Mouse (Mus musculus) forebrain, embryonic 15.5 days (tissue): ENCODE data around the gene Scgb2a2. TPM values are rescaled to one million over a fixed set of nuclear protein-coding genes. Genes with fewer than 3 reads are reported as not detected.
"Not testable (repeated sequence)": the region's sequence is repeated elsewhere in the genome, so short reads cannot be mapped to it uniquely, and the experiment has no call there.

Experiments used
- ATAC-seq: fragments of 200-750 bp; cut with Nextera tagmentation; replicated peaks from 2 replicates; pipeline ENCODE4 v1.8.0; 2017; ENCODE audit warnings: mild to moderate bottlenecking, moderate TSS enrichment, moderate library complexity
- H3K27ac ChIP-seq: fragments of 300-500 bp; sonication (generic); replicated peaks from 2 replicates; pipeline ENCODE4 v1.5.1; 2015; ENCODE audit warnings: mild to moderate bottlenecking, inconsistent platforms
- H3K27me3 ChIP-seq: fragments of 300-500 bp; sonication (generic); 2 replicates; pipeline ENCODE4 v1.6.1; 2015; ENCODE audit warnings: inconsistent platforms
- H3K36me3 ChIP-seq: fragments of 300-500 bp; sonication (generic); 2 replicates; pipeline ENCODE4 v1.6.1; 2015; ENCODE audit warnings: mild to moderate bottlenecking, inconsistent platforms
- H3K4me1 ChIP-seq: fragments of 300-500 bp; sonication (generic); 2 replicates; pipeline ENCODE4 v1.6.1; 2015; ENCODE audit warnings: inconsistent platforms
- H3K4me2 ChIP-seq: fragments of 300-500 bp; sonication (generic); replicated peaks from 2 replicates; pipeline ENCODE4 v1.6.1; 2015; ENCODE audit warnings: mild to moderate bottlenecking, inconsistent platforms
- H3K4me3 ChIP-seq: fragments of 300-500 bp; sonication (generic); 2 replicates; pipeline ENCODE4 v1.5.1; 2015; ENCODE audit warnings: mild to moderate bottlenecking, inconsistent platforms
- H3K9ac ChIP-seq: fragments of 300-500 bp; sonication (generic); replicated peaks from 2 replicates; pipeline ENCODE4 v1.6.1; 2015; ENCODE audit warnings: mild to moderate bottlenecking, inconsistent platforms
- H3K9me3 ChIP-seq: fragments of 300-500 bp; sonication (generic); 2 replicates; pipeline ENCODE4 v1.6.1; 2016; ENCODE audit warnings: inconsistent platforms
- WGBS: fragments of 180-500 bp; shearing (Covaris S2); methylation state at CpG from one replicate; pipeline ENCODE4 v1.1.7; 2015; ENCODE audit warnings: mixed read lengths; 5-methylcytosine and 5-hydroxymethylcytosine counted together
- microRNA-seq: library from miRNA; unstranded; fragments of <30 nt; microRNA quantifications from one replicate; pipeline ENCODE4, GENCODE M21; 2016
- polyA plus RNA-seq: library from polyadenylated mRNA; unstranded; fragments of >200 nt; fragmentation: Nextera tagmentation; extraction: Ambion mirVana; gene quantifications from 2 replicates; pipeline ENCODE4 v1.2.1, GENCODE M21; 2015

Scgb2a2 gene
- polyA plus RNA-seq, 1 experiment from 2014 or later, result not detected

DNA sequence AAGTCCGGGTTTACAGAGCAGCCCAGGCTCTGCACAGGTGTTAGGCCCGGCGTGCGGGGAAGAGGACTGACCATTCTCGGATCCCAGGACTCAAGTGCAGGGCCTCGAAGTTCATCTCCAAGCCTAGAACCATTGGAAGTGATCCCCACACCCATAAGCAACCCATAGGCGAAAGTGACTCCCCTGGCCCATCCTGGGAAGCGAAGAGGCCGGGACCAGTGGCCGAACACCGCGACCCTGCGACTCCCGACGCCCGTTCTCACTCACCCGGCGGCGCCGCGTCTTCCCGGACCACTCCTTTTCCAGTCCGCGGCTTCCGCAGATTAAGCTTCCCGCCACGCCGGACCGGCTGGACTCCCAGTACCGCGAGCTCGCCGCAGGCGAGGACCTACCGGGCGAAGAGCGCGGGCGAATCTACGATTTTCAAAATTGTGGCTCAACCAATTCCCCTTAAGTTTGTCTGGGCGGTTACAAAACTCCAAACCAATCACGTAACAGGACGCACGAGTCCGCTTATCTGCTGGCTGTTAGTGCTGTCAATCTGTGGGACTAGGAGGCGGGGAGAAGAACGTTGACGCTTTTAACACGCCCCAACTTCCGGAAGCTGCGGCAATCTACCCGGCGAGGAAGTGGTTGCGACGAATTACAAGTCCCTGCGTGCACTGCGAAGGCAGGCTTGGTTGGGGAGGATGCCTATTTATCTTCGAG is 51.9 kb downstream of the Scgb2a2 start, which contains the start of gene Incenp:
TSS of gene Incenp (minus strand) at position 480 of the 708 bp plus-strand sequence.
- peak within 1 kb of the TSS; percentile 89 for H3K4me3 ChIP-seq
- no peaks in the 10 kb centered on the region for H3K27me3 ChIP-seq
- H3K27ac ChIP-seq, result peak within 1 kb of the TSS; percentile 93
- peak; percentile 99 for ATAC-seq
- H3K9ac ChIP-seq, result peak within 1 kb of the TSS; percentile 66
- peaks cover 26% of the 10 kb centered on the region for H3K4me1 ChIP-seq
- H3K36me3 ChIP-seq, result peaks cover 4% of the 10 kb centered on the region; the same call in 1 of the 2 replicates
- under 1% methylated on average over 58 of the region's 58 CpGs for WGBS
- H3K4me2 ChIP-seq, result peak within 1 kb of the TSS; percentile 86
- no peaks in the 10 kb centered on the region for H3K9me3 ChIP-seq

DNA sequence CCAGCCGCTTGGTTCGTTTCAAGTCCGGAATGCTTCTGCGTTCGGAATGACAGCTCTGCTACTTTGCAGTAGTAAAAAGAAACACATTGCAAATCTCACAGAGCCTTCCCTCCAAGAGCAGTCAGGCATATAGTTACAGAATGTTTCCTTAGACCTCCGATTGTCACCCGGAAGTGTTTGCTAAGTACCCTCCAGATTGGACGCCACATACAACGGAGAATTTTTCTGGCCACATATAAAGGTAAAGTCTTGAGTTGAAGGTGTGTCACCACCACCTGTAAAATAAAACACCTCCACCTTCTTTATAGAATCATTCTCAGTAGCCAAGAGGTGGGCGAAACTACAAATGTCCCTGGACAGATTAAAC is 52.4 kb downstream of the Scgb2a2 start:
- Histone ChIP-seq H3K4me1 (peaks cover 26% of the 10 kb centered on the region), H3K36me3 (no peaks in the 10 kb centered on the region), H3K9ac (peak overlapping the region; percentile 47), H3K4me2 (peak overlapping the region; percentile 59), H3K27me3 (no peaks in the 10 kb centered on the region), H3K27ac (peak overlapping the region; percentile 93), H3K4me3 (peak overlapping the region; percentile 89), H3K9me3 (no peaks in the 10 kb centered on the region)
- 8% methylated on average over 10 of the region's 10 CpGs for WGBS
- peak; percentile 83 for ATAC-seq

DNA sequence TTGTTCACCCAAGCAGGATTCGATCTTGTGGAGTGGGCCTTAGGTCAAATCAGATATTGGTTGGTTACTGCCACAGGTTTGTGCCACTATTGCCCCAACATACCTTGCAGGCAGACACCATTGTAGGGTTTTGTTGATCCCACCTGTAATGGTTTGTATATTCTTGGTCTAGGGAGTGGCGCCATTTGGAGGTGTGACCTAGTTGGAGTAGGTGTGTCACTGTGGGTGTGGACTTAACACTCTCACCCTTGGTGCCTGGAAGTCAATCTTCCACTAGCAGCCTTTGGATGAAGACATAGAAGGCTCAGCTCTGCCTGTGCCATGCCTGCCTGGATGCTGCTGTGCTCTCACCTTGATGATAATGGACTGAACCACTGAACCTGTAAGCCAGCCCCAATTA is 53.3 kb downstream of the Scgb2a2 start:
- WGBS, result 96% methylated on average over 2 of the region's 2 CpGs

More for the DNA sequence above, 53.3 kb downstream of the Scgb2a2 start:
- not testable (repeated sequence) for ATAC-seq, H3K27me3 ChIP-seq, H3K36me3 ChIP-seq, H3K4me3 ChIP-seq, H3K27ac ChIP-seq, H3K9me3 ChIP-seq, H3K4me2 ChIP-seq, H3K9ac ChIP-seq
- peaks cover 26% of the 10 kb centered on the region for H3K4me1 ChIP-seq

Small RNA genes within 50 kb of the gene (microRNA-seq; reads per million reads assigned to microRNA genes)
- gene Gm22369, result not detected

Other genes with a start within 250 kb of the Scgb2a2 start
- 51.9 and 62.4 TPM in 2 replicates for gene Incenp, start 52.0 kb downstream of the Scgb2a2 start, polyA plus RNA-seq
- 1,475 and 1,516 TPM in 2 replicates for gene Fth1, start 133.0 kb downstream of the Scgb2a2 start, polyA plus RNA-seq
- 1.2 and 1.3 TPM in 2 replicates for gene Best1, start 154.1 kb downstream of the Scgb2a2 start, polyA plus RNA-seq
- gene Rab3il1, start 154.1 kb downstream of the Scgb2a2 start, polyA plus RNA-seq, result 17.3 and 17.9 TPM in 2 replicates
- gene Fads3, start 194.0 kb downstream of the Scgb2a2 start, polyA plus RNA-seq, result 14.0 and 15.3 TPM in 2 replicates